Mouse (Mus musculus) MEL (cell line): ENCODE measurements around the gene Znrf4. TPM values are rescaled to one million over a fixed set of nuclear protein-coding genes. Genes with fewer than 3 reads are reported as not detected.

Source experiments
- DNase-seq: peaks from one replicate; pipeline ENCODE4 v3.0.0; 2011; ENCODE audit warnings: low read depth, low spot score
- H3K27ac ChIP-seq: 2 replicates; pipeline ENCODE4 v1.5.1; 2012; ENCODE audit warnings: low read depth, mild to moderate bottlenecking, control low read depth, low read length, moderate library complexity; ENCODE audit not compliant: control insufficient read depth
- H3K27me3 ChIP-seq, 2 experiments: fragments of 150-350 bp in 1 of 2; sonication (generic) in 1 of 2; 2 replicates each; pipeline ENCODE4 v1.6.1; 2012; ENCODE audit warnings: low read length in 2 of 2, mild to moderate bottlenecking in 2 of 2, improper control_type of control experiment in 1 of 2, moderate library complexity in 1 of 2; ENCODE audit not compliant: insufficient read depth in 2 of 2, control insufficient read depth in 1 of 2
- H3K36me3 ChIP-seq, 2 experiments: 2 replicates each; pipeline ENCODE4 v1.6.1; 2012 to 2014; ENCODE audit warnings: low read length in 2 of 2, improper control_type of control experiment in 1 of 2, inconsistent platforms in 1 of 2, mild to moderate bottlenecking in 1 of 2; ENCODE audit not compliant: insufficient read depth in 2 of 2, control insufficient read depth in 1 of 2
- H3K4me1 ChIP-seq, 2 experiments: fragments of 150-350 bp in 1 of 2; sonication (generic) in 1 of 2; 2 replicates each; pipeline ENCODE4 v1.6.1; 2012; ENCODE audit warnings: low read length in 2 of 2, improper control_type of control experiment in 1 of 2, mild to moderate bottlenecking in 1 of 2; ENCODE audit not compliant: insufficient read depth in 2 of 2, control insufficient read depth in 1 of 2
- H3K4me3 ChIP-seq, 2 experiments: fragments of 150-350 bp in 1 of 2; sonication (generic) in 1 of 2; 2 replicates each; pipeline ENCODE4 v1.5.1; 2012; ENCODE audit warnings: low read depth in 2 of 2, low read length in 2 of 2, mild to moderate bottlenecking in 2 of 2, moderate library complexity in 2 of 2, control low read depth in 1 of 2, improper control_type of control experiment in 1 of 2; ENCODE audit not compliant: control insufficient read depth in 1 of 2, insufficient read depth in 1 of 2
- H3K79me2 ChIP-seq: 2 replicates; pipeline ENCODE4 v1.6.1; 2012; ENCODE audit warnings: mild to moderate bottlenecking, low read length, moderate library complexity; ENCODE audit not compliant: control insufficient read depth, poor library complexity, insufficient read depth
- H3K9ac ChIP-seq: 2 replicates; pipeline ENCODE4 v1.6.1; 2012; ENCODE audit warnings: low read depth, mild to moderate bottlenecking, control low read depth, low read length, moderate library complexity; ENCODE audit not compliant: control insufficient read depth, poor library complexity, severe bottlenecking
- H3K9me3 ChIP-seq: fragments of 150-350 bp; sonication (generic); replicated peaks from 2 replicates; pipeline ENCODE4 v1.6.1; 2012; ENCODE audit warnings: mild to moderate bottlenecking, low read length, improper control_type of control experiment, moderate library complexity; ENCODE audit not compliant: insufficient read depth
- BHLHE40 ChIP-seq: IDR thresholded peaks from 2 replicates; pipeline ENCODE4 v1.6.1; 2012; ENCODE audit warnings: low read depth, mild to moderate bottlenecking, inconsistent platforms, low read length, improper control_type of control experiment, borderline replicate concordance
- ETS1 ChIP-seq: IDR thresholded peaks from 2 replicates; pipeline ENCODE4 v1.6.1; 2012; ENCODE audit warnings: low read depth, mild to moderate bottlenecking, inconsistent platforms, low read length, improper control_type of control experiment, moderate library complexity
- JUND ChIP-seq: IDR thresholded peaks from 2 replicates; pipeline ENCODE4 v1.6.1; 2011; ENCODE audit warnings: low read depth, mild to moderate bottlenecking, improper control_type of control experiment, low read length
- MAFK ChIP-seq: IDR thresholded peaks from 2 replicates; pipeline ENCODE4 v1.6.1; 2011; ENCODE audit warnings: low read depth, mild to moderate bottlenecking, low read length, improper control_type of control experiment, borderline replicate concordance
- MEF2A ChIP-seq: IDR thresholded peaks from 2 replicates; pipeline ENCODE4 v1.6.1; 2014; ENCODE audit warnings: low read depth, mild to moderate bottlenecking, inconsistent platforms, low read length, improper control_type of control experiment; ENCODE audit not compliant: poor library complexity, insufficient replicate concordance, severe bottlenecking; ENCODE audit errors: extremely low read depth
- NRF1 ChIP-seq: IDR thresholded peaks from 2 replicates; pipeline ENCODE4 v1.6.1; 2014; ENCODE audit warnings: low read depth, mild to moderate bottlenecking, inconsistent platforms, low read length, improper control_type of control experiment, moderate library complexity; ENCODE audit not compliant: poor library complexity, insufficient read depth, severe bottlenecking
- POLR2A ChIP-seq, 2 experiments: IDR thresholded peaks; 2 replicates each; pipeline ENCODE4 v1.6.1; 2011 to 2012; ENCODE audit warnings: low read length in 2 of 2, mild to moderate bottlenecking in 2 of 2, control low read depth in 1 of 2, improper control_type of control experiment in 1 of 2, low read depth in 1 of 2, moderate library complexity in 1 of 2; ENCODE audit not compliant: control insufficient read depth in 1 of 2, insufficient read depth in 1 of 2, poor library complexity in 1 of 2
- POLR2AphosphoS2 ChIP-seq: IDR thresholded peaks from 2 replicates; pipeline ENCODE4 v1.6.1; 2011; ENCODE audit warnings: low read length, improper control_type of control experiment
- RAD21 ChIP-seq: IDR thresholded peaks from 2 replicates; pipeline ENCODE4 v1.6.1; 2011; ENCODE audit warnings: mild to moderate bottlenecking, low read depth, low read length, improper control_type of control experiment
- SMC3 ChIP-seq: IDR thresholded peaks from 2 replicates; pipeline ENCODE4 v1.6.1; 2011; ENCODE audit warnings: low read depth, low read length, improper control_type of control experiment
- TCF12 ChIP-seq: IDR thresholded peaks from 2 replicates; pipeline ENCODE4 v1.6.1; 2014; ENCODE audit warnings: low read depth, mild to moderate bottlenecking, inconsistent platforms, low read length, improper control_type of control experiment, moderate library complexity
- UBTF ChIP-seq: IDR thresholded peaks from 2 replicates; pipeline ENCODE4 v1.6.1; 2012; ENCODE audit warnings: low read depth, mild to moderate bottlenecking, inconsistent platforms, low read length, improper control_type of control experiment, moderate library complexity, borderline replicate concordance; ENCODE audit not compliant: insufficient read depth
- USF1 ChIP-seq: IDR thresholded peaks from 2 replicates; pipeline ENCODE4 v1.6.1; 2014; ENCODE audit warnings: low read depth, mild to moderate bottlenecking, inconsistent platforms, low read length, improper control_type of control experiment, moderate library complexity
- ZKSCAN1 ChIP-seq: IDR thresholded peaks from 2 replicates; pipeline ENCODE4 v1.6.1; 2012; ENCODE audit warnings: low read depth, mild to moderate bottlenecking, inconsistent platforms, low read length, improper control_type of control experiment, moderate library complexity
- ZNF384 ChIP-seq: IDR thresholded peaks from 2 replicates; pipeline ENCODE4 v1.6.1; 2012; ENCODE audit warnings: low read depth, mild to moderate bottlenecking, inconsistent platforms, low read length, improper control_type of control experiment
- polyA plus RNA-seq, 2 experiments: library from polyadenylated mRNA; stranded (reverse) in 1 of 2; unstranded in 1 of 2; fragments of >175 nt in 1 of 2; fragments of >200 nt in 1 of 2; gene quantifications; 2 replicates each; pipeline versions ENCODE4 v1.2.1 to v1.2.4; 2012; ENCODE audit warnings: low replicate concordance in 2 of 2, low read depth in 1 of 2; ENCODE audit not compliant: insufficient read length in 2 of 2, insufficient read depth in 1 of 2, missing spikeins in 1 of 2
- total RNA-seq: library from RNA; depleted of rRNA; stranded (reverse); fragments of 300-350 nt; gene quantifications from 2 replicates; pipeline ENCODE4 v1.2.3, GENCODE M21; 2012

The Znrf4 gene
- total and polyA plus RNA-seq, 3 experiments: not detected

- TF ChIP-seq MAFK (no peak), MEF2A (no peak), USF1 (peak; percentile 46; the same call in 1 of the 2 replicates), ZNF384 (no peak), NRF1 (no peak), TCF12 (no peak), BHLHE40 (no peak), RAD21 (peak; percentile 75), ZKSCAN1 (no peak), POLR2AphosphoS2 (no peak), UBTF (no peak)
These were observed 35.8 kb upstream of the Znrf4 start (continued) for GRCm38 (mm10) chr17:56547846-56548604.

GRCm38 (mm10) chr17:56547116-56547845 lies 35.0 kb upstream of the Znrf4 start:
- no peak overlapping the region for H3K9ac ChIP-seq
- 0 out of 4 replicates have a peak, but pooled peaks cover 0 to 4% of the 10 kb centered on the region in 2 experiments for H3K4me1 ChIP-seq
- no peak overlapping the region for H3K4me3 ChIP-seq
- H3K9me3 ChIP-seq: no peaks in the 10 kb centered on the region
- H3K27ac ChIP-seq: no peak overlapping the region
- no peaks in the 10 kb centered on the region for H3K79me2 ChIP-seq
- H3K36me3 ChIP-seq: no peaks in the 10 kb centered on the region
- H3K27me3 ChIP-seq: no peaks in the 10 kb centered on the region
- no peak for DNase-seq
- TF ChIP-seq ETS1: no peak
- TF ChIP-seq MAFK: no peak
- TF ChIP-seq SMC3: no peak

- H3K36me3 ChIP-seq: no peaks in the 10 kb centered on the region
- H3K27me3 ChIP-seq: no peaks in the 10 kb centered on the region
- H3K9me3 ChIP-seq: no peaks in the 10 kb centered on the region
- no peaks in the 10 kb centered on the region for H3K79me2 ChIP-seq
- TF ChIP-seq POLR2A (IDR thresholded peaks at IDR 0.05; ENCODE audit: control insufficient read depth in 1 of 2, insufficient read depth in 1 of 2, low read depth in 1 of 2, low read length in 2 of 2, poor library complexity in 1 of 2): peak in 1 of 2 experiments; percentile 42; a peak in 1 of 4 replicates
- no peak for TF ChIP-seq JUND
- no peak for TF ChIP-seq TCF12
- TF ChIP-seq, all 39 proteins: peak for 1
- Histone ChIP-seq H3K4me3 (no peak overlapping the region), H3K9ac (no peak overlapping the region), H3K27ac (no peak overlapping the region), H3K4me1 (0 out of 4 replicates have a peak, but pooled peaks cover 0 to 4% of the 10 kb centered on the region in 2 experiments)
- peak; percentile 29 for DNase-seq
These were observed 34.3 kb upstream of the Znrf4 start for GRCm38 (mm10) chr17:56546576-56546975.
